Mouse (Mus musculus) fat pad, adult 2 months (tissue): ENCODE measurements around the gene Fam205a4.
"Not testable (repeated sequence)": the region's sequence is repeated elsewhere in the genome, so short reads cannot be mapped to it uniquely, and the experiment has no call there.

Source experiments
- DNase-seq: peaks from one replicate; pipeline ENCODE4 v3.0.0-alpha.2; 2011; ENCODE audit warnings: low read depth, low spot score; ENCODE audit errors: extremely low read depth

The Fam205a4 gene

DNA sequence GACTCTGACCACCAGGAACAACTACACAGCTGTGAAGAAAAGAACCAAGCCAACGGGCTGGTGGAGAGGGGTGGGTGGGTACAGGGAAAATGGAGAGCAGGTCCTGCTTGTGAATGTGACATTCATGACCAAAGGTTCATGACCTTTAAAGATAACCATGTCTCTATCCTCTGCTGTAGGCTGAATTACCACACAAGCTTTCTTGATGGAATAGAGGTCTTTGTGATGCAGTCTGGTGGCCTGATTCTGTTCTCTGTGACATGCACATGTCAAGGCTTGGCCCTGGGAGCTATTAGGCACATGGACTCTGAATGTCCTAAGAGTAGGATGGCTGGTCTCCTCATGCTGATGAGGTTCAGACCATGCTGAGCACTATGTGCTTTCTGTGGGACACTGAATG lies at the start of gene Fam205a4:
Fam205a4 (plus strand) TSS at position 301 of the 400 bp plus-strand sequence.
- not testable (repeated sequence) for DNase-seq

DNA sequence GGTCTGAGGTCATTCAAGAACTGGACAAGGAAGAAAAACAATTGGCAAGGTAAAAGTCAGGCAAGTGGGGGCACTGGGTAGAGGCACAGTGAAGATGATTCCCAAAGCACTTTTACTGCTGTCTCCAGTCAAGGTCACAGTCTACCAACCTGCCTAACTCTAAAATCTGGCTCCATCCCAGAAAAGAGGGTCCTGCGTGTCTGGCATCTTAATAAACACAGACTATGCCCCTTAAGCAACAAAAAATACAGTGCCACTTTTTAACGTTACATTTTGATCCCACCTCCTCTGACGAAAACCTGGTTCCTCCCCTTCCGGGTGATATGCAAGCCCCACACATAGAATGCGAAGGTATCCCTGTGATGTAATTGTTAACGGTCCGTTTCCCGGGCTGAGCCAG lies 24.6 kb upstream of the Fam205a4 start, which contains the start of gene Gm20878:
Gm20878 (plus strand) TSS at position 301 of the 400 bp plus-strand sequence.
- DNase-seq = not testable (repeated sequence)
